Comparison of ENCODE assay signal across 20 mouse cellular contexts in the genomic region with DNA sequence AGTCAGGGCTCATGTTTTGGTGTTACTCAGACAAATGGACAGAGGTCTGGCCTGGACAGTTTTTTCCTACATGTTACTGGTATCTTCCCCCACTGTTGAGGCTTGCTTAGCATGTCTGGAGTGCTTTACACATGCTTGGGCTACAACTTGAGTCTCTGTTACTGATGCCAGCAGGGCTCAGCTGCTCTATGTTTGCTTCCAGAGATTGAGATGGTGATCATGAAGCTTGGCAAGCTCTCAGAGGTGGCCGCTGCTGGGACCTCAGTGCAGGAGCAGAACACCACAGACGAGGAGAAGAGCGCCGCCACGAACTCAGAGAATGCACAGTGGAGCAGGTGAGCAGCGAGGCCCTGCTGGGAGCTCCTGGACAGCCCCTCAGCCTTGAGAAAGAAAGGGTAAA.
"Had no signal": no experiment of that assay in that cellular context is flagged by ENCODE, and none has a peak within 500 bp of the region (broad histone marks: within the 10 kb centered on the region; RNA-seq: fewer than 3 reads in every experiment).

No protein-coding gene starts in this region.

- H3K27ac ChIP-seq: heart, embryonic 10.5 days; hindbrain, embryonic 10.5 days; hindbrain, embryonic 12.5 days; hindbrain, embryonic 14.5 days; intestine, embryonic 15.5 days; left cerebral cortex, adult 2 months; limb, embryonic 10.5 days; limb, embryonic 12.5 days; liver, embryonic 13.5 days; liver, embryonic 15.5 days had no signal

- DNase-seq: heart, postnatal 10 days; heart, postnatal 4 days; kidney, adult 18-20 months; kidney, adult 8-10 months; kidney, postnatal 10 days; kidney, postnatal 25 days; kidney, postnatal 4 days; liver; liver, embryonic 13.5 days had no signal

- H3K4me3 ChIP-seq: heart, embryonic 10.5 days; heart, embryonic 12.5 days; hindbrain, embryonic 10.5 days; hindbrain, embryonic 12.5 days; intestine, embryonic 15.5 days; layer of hippocampus, adult 2 months; left cerebral cortex, adult 2 months; limb, embryonic 10.5 days; limb, embryonic 12.5 days; liver, embryonic 13.5 days; liver, embryonic 15.5 days had no signal
